Mouse (Mus musculus) heart, adult 2 months (tissue): ENCODE measurements around the gene Pramel1.
"Not testable (repeated sequence)": the region's sequence is repeated elsewhere in the genome, so short reads cannot be mapped to it uniquely, and the experiment has no call there.

Experiments used
- CTCF ChIP-seq: fragments of 200-600 bp; IDR thresholded peaks from 2 replicates; pipeline ENCODE4 v1.8.1; 2022; ENCODE audit warnings: antibody characterized with exemption, mild to moderate bottlenecking, moderate library complexity
- POLR2A ChIP-seq: fragments of 200-500 bp; IDR thresholded peaks from 2 replicates; pipeline ENCODE4 v1.6.1; 2011; ENCODE audit warnings: mild to moderate bottlenecking, low read depth, low read length, control low read depth; ENCODE audit not compliant: insufficient read depth

DNA sequence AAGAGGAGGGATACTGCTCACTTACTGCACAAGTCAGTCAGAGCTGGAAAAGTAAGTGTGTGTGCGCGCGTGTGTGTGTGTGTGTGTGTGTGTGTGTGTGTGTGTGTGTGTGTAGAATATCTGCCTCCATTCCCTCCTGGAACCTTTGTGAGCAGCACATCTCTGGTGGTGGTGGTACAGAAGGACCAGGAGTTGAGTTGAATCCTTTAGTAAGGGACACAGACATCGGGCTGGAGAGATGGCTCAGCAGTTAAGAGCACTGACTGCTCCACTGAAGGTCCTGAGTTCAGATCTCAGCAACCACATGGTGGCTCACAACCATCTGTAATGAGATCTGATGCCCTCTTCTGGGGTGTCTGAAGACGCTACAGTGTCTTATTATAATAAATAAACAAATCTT is 48.7 kb upstream of the Pramel1 start:
- not testable (repeated sequence) for TF ChIP-seq POLR2A, CTCF
